Comparison of ENCODE assay signal across 8 mouse cellular contexts in genomic region chr7:28961584-28961926, GRCm38 (mm10). TPM values are rescaled to one million over a fixed set of nuclear protein-coding genes. Genes with fewer than 3 reads are reported as not detected.
DNase-seq lines count a peak whose midpoint lies in the region; ATAC-seq and TF ChIP-seq lines count a peak whose summit lies in the region.

No protein-coding gene starts in this region.

- H3K27me3 ChIP-seq in kidney, embryonic 14.5 days (ENCODE audit: control insufficient read depth, insufficient read depth, low read length): no peaks in the 10 kb centered on the region
- no peaks in the 10 kb centered on the region for H3K27me3 ChIP-seq in hindbrain, embryonic 13.5 days
- no peaks in the 10 kb centered on the region for H3K27me3 ChIP-seq in midbrain, embryonic 13.5 days

- no peak for TF ChIP-seq POLR2A in bone marrow macrophage, adult 2 months (IDR thresholded peaks at IDR 0.05; ENCODE audit: borderline replicate concordance, low read depth, low read length)

- no peak for DNase-seq in kidney, adult 8-10 months
- no peak for DNase-seq in left cerebral cortex, postnatal 10 days (ENCODE audit: extremely low spot score in 1 of 2, low spot score in 2 of 2)
- no peak for DNase-seq in frontal cortex, postnatal 10 days (ENCODE audit: low spot score in 2 of 2)

- H3K9ac ChIP-seq in kidney, embryonic 14.5 days (ENCODE audit: low read depth, low read length): peak overlapping the region; percentile 95
- H3K9ac ChIP-seq in hindbrain, embryonic 13.5 days: peak overlapping the region; percentile 98
- peak overlapping the region; percentile 96 for H3K9ac ChIP-seq in midbrain, embryonic 13.5 days (replicated peaks)

- peak overlapping the region; percentile 90 for H3K4me2 ChIP-seq in kidney, embryonic 14.5 days (replicated peaks; ENCODE audit: low read depth, low read length)
- peak overlapping the region; percentile 93 for H3K4me2 ChIP-seq in hindbrain, embryonic 13.5 days
- peak overlapping the region; percentile 88 for H3K4me2 ChIP-seq in midbrain, embryonic 13.5 days (replicated peaks)

- H3K27ac ChIP-seq in kidney, embryonic 14.5 days (ENCODE audit: low read depth, low read length): peak overlapping the region; percentile 83
- H3K27ac ChIP-seq in bone marrow macrophage, adult 2 months (ENCODE audit: insufficient read depth, low read depth, low read length): peak overlapping the region; percentile 30; the same call in 1 of the 2 replicates
- peak overlapping the region; percentile 91 for H3K27ac ChIP-seq in hindbrain, embryonic 13.5 days
- peak overlapping the region; percentile 85 for H3K27ac ChIP-seq in midbrain, embryonic 13.5 days

- H3K36me3 ChIP-seq in kidney, embryonic 14.5 days (ENCODE audit: control insufficient read depth, insufficient read depth, low read length): no peaks in the 10 kb centered on the region
- H3K36me3 ChIP-seq in hindbrain, embryonic 13.5 days: no peaks in the 10 kb centered on the region
- H3K36me3 ChIP-seq in midbrain, embryonic 13.5 days: no peaks in the 10 kb centered on the region

- ATAC-seq in kidney, embryonic 14.5 days (ENCODE audit: low FRiP score, low TSS enrichment): no peak
- ATAC-seq in hindbrain, embryonic 13.5 days (ENCODE audit: low FRiP score): no peak
- peak; percentile 3; the same call in 1 of the 2 replicates for ATAC-seq in midbrain, embryonic 13.5 days
- ATAC-seq in CD4-positive, CD25-positive, alpha-beta regulatory T cell, adult 4 months: no peak

- intact Hi-C loops in left cerebral cortex, postnatal 10 days (cut with DNase I): loop anchor here (5.0 to 10.0 kb wide), 2 partner anchors 39 to 177 kb away; partner anchors contain the start of gene Rinl

- no peaks in the 10 kb centered on the region for H3K9me3 ChIP-seq in kidney, embryonic 14.5 days (ENCODE audit: control insufficient read depth, low read length)
- H3K9me3 ChIP-seq in hindbrain, embryonic 13.5 days: no peaks in the 10 kb centered on the region
- no peaks in the 10 kb centered on the region for H3K9me3 ChIP-seq in midbrain, embryonic 13.5 days

- peak overlapping the region; percentile 100 for H3K4me3 ChIP-seq in kidney, embryonic 14.5 days (ENCODE audit: low read length)
- H3K4me3 ChIP-seq in bone marrow macrophage, adult 2 months (ENCODE audit: insufficient read depth, low read length): peak overlapping the region; percentile 93
- peak overlapping the region; percentile 99 for H3K4me3 ChIP-seq in hindbrain, embryonic 13.5 days
- H3K4me3 ChIP-seq in midbrain, embryonic 13.5 days (replicated peaks): peak overlapping the region; percentile 89

- WGBS in kidney, embryonic 14.5 days: 0% methylated on average over 7 of the region's 7 CpGs
- 0% methylated on average over 7 of the region's 7 CpGs for WGBS in hindbrain, embryonic 13.5 days
- WGBS in midbrain, embryonic 13.5 days: under 1% methylated on average over 7 of the region's 7 CpGs

- peaks cover 39% of the 10 kb centered on the region for H3K4me1 ChIP-seq in kidney, embryonic 14.5 days (ENCODE audit: control insufficient read depth, insufficient read depth, low read length)
- H3K4me1 ChIP-seq in bone marrow macrophage, adult 2 months (ENCODE audit: control insufficient read depth, insufficient read depth, low read length): peaks cover 37% of the 10 kb centered on the region
- H3K4me1 ChIP-seq in hindbrain, embryonic 13.5 days (replicated peaks): peaks cover 46% of the 10 kb centered on the region
- peaks cover 43% of the 10 kb centered on the region for H3K4me1 ChIP-seq in midbrain, embryonic 13.5 days (replicated peaks)

- TF ChIP-seq CTCF in bone marrow macrophage, adult 2 months (IDR thresholded peaks at IDR 0.05; ENCODE audit: low read depth, low read length): no peak

RNA-seq across cellular contexts. Expression of gene Actn4, which starts 0.6 kb away (rescaled TPM):
- 176 and 239 TPM in 2 replicates for polyA plus RNA-seq in kidney, embryonic 14.5 days (2014; fragmentation: Nextera tagmentation; extraction: Ambion mirVana)
- polyA plus RNA-seq in bone marrow macrophage, adult 2 months (2012; ENCODE audit: insufficient read depth, insufficient read length, missing spikeins): 92.7 and 105 TPM in 2 replicates
- polyA plus RNA-seq in hindbrain, embryonic 13.5 days (2015; fragmentation: Nextera tagmentation; extraction: Ambion mirVana): 136 and 138 TPM in 2 replicates
- 120 and 132 TPM in 2 replicates for polyA plus RNA-seq in midbrain, embryonic 13.5 days (2015; fragmentation: Nextera tagmentation; extraction: Ambion mirVana)
- 100 to 1,000 TPM; 151 to 160 TPM for total RNA-seq in left cerebral cortex, postnatal 10 days (2021)
- 100 to 1,000 TPM in 1 of 2 experiments, 10 to 100 TPM in 1; 82.6 to 106 TPM for polyA plus RNA-seq in CD4-positive, CD25-positive, alpha-beta regulatory T cell, adult 4 months (2017; shearing (Covaris generic))

RNA-seq across cellular contexts. Expression of gene Eif3k, which starts 20.1 kb away (rescaled TPM):
- 458 and 497 TPM in 2 replicates for polyA plus RNA-seq in kidney, embryonic 14.5 days (2014; fragmentation: Nextera tagmentation; extraction: Ambion mirVana)
- polyA plus RNA-seq in bone marrow macrophage, adult 2 months (2012; ENCODE audit: insufficient read depth, insufficient read length, missing spikeins): 228 TPM in 2 replicates
- 315 and 332 TPM in 2 replicates for polyA plus RNA-seq in hindbrain, embryonic 13.5 days (2015; fragmentation: Nextera tagmentation; extraction: Ambion mirVana)
- polyA plus RNA-seq in midbrain, embryonic 13.5 days (2015; fragmentation: Nextera tagmentation; extraction: Ambion mirVana): 318 and 323 TPM in 2 replicates
- total RNA-seq in left cerebral cortex, postnatal 10 days (2021): 100 to 1,000 TPM; 171 to 178 TPM
- polyA plus RNA-seq in CD4-positive, CD25-positive, alpha-beta regulatory T cell, adult 4 months (2017; shearing (Covaris generic)): 100 to 1,000 TPM; 656 to 763 TPM

RNA-seq across cellular contexts. Expression of gene Map4k1, which starts 20.3 kb away (rescaled TPM):
- polyA plus RNA-seq in kidney, embryonic 14.5 days (2014; fragmentation: Nextera tagmentation; extraction: Ambion mirVana): 9.8 and 12.6 TPM in 2 replicates
- 9.6 and 12.0 TPM in 2 replicates for polyA plus RNA-seq in bone marrow macrophage, adult 2 months (2012; ENCODE audit: insufficient read depth, insufficient read length, missing spikeins)
- 4.1 and 6.4 TPM in 2 replicates for polyA plus RNA-seq in hindbrain, embryonic 13.5 days (2015; fragmentation: Nextera tagmentation; extraction: Ambion mirVana)
- polyA plus RNA-seq in midbrain, embryonic 13.5 days (2015; fragmentation: Nextera tagmentation; extraction: Ambion mirVana): 4.5 and 5.0 TPM in 2 replicates
- total RNA-seq in left cerebral cortex, postnatal 10 days (2021): 1 to 10 TPM; 5.8 to 6.0 TPM
- polyA plus RNA-seq in CD4-positive, CD25-positive, alpha-beta regulatory T cell, adult 4 months (2017; shearing (Covaris generic)): 100 to 1,000 TPM in 1 of 2 experiments, 10 to 100 TPM in 1; 93.7 to 171 TPM

Comparison
In these comparisons a context has a peak if more than half of its experiments do, and no peak if none do; other contexts are left out.
1. H3K27ac ChIP-seq: peak in every context shown above with its lines; median percentile 91 in hindbrain, embryonic 13.5 days; 85 in midbrain, embryonic 13.5 days; 83 in kidney, embryonic 14.5 days; 30 in bone marrow macrophage, adult 2 months.